Mouse (Mus musculus): ENCODE data around the gene Osgep. TPM values are rescaled to one million over a fixed set of nuclear protein-coding genes. Genes with fewer than 3 reads are reported as not detected.
"Not testable (repeated sequence)": the region's sequence is repeated elsewhere in the genome, so short reads cannot be mapped to it uniquely, and the experiment has no call there.

Gene Osgep
- polyA plus RNA-seq (2015; fragmentation: Nextera tagmentation; extraction: Ambion mirVana): 134 and 141 TPM in 2 replicates

DNA sequence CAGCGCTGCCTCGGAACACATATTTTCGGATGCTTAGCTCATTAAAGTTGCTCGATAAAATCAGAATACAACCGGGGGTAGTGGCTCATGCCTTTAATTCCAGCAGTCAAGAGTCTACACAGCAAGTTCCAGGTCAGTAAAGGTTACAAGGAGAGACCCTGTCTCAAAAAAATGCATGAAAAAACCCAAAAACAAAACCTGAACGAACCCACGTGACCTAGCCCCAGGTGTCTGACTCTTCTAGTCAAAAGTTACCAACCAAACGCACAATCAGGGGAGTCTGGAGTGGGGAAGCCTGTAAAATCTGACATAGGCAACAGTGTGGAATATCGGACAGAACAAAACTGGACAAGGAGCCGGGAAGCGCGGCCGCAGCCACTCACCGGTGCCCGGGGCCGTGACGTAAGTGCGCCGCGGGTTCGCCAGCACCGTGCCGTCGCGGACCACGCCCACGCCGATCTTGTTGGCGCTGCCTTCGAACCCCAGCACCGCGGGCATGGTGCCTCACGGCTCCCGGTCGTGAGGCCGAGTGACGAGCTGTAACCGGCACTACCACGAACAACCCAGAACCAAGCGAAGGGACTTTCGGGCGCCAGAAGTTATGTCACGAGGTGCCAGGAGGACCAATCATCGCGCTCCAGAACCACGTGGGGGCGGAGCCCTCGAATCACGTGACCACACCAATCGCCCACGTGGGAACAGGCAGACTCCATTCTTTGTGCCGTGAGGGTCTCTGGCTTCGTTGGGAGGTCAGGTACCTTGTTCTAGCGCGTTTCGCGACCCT, at the start of gene Osgep, which contains the start of gene Apex1:
Gene Osgep (minus strand): TSS at position 613 of the 784 bp plus-strand sequence.
Gene Apex1 (plus strand): TSS at position 688 of the 784 bp plus-strand sequence.
- H3K4me3 ChIP-seq (ENCODE audit: low read length): peak within 1 kb of the TSS; percentile 97
- under 1% methylated on average over 57 of the region's 57 CpGs for WGBS
- ATAC-seq (replicated peaks; ENCODE audit: extremely low read depth, insufficient read depth, low FRiP score): peak; percentile 96
- H3K4me2 ChIP-seq (ENCODE audit: low read depth, low read length): peak within 1 kb of the TSS; percentile 95
- no peaks in the 10 kb centered on the region for H3K27me3 ChIP-seq (ENCODE audit: control insufficient read depth, insufficient read depth, low read length)
- H3K9me3 ChIP-seq (replicated peaks; ENCODE audit: control insufficient read depth, low read length): no peaks in the 10 kb centered on the region
- peak within 1 kb of the TSS; percentile 89 for H3K9ac ChIP-seq (ENCODE audit: low read length)
- peaks cover 28% of the 10 kb centered on the region for H3K36me3 ChIP-seq (ENCODE audit: control insufficient read depth, insufficient read depth)
- H3K27ac ChIP-seq (ENCODE audit: low read length): peak within 1 kb of the TSS; percentile 94
- peaks cover 15% of the 10 kb centered on the region for H3K4me1 ChIP-seq (ENCODE audit: control insufficient read depth, insufficient read depth, low read length)

DNA sequence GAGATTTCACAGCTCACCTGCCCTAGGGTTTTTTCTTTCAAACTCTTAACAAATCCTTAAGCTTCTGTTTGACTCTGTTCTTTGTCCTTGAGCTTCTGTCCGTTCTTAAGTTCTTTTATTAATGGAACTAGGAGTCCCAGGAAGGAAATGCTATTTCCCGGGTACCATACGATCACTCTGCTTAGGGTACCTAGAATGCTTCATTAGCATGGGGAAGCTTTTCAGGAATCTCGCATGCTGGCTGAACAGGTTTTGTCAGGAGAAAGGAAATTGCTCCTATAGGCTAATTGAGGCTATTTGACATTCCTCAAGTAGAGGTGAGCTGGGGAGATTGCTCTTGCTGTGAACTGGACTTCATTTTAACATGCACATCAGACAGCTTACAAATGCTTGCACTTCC, 49.0 kb upstream of the Osgep start:
- Histone ChIP-seq H3K4me3 (ENCODE audit: low read length) (no peak overlapping the region), H3K4me1 (ENCODE audit: control insufficient read depth, insufficient read depth, low read length) (peaks cover 8% of the 10 kb centered on the region), H3K9me3 (replicated peaks; ENCODE audit: control insufficient read depth, low read length) (no peaks in the 10 kb centered on the region), H3K4me2 (ENCODE audit: low read depth, low read length) (no peak overlapping the region), H3K27ac (ENCODE audit: low read length) (no peak overlapping the region), H3K9ac (ENCODE audit: low read length) (no peak overlapping the region), H3K27me3 (ENCODE audit: control insufficient read depth, insufficient read depth, low read length) (no peaks in the 10 kb centered on the region), H3K36me3 (ENCODE audit: control insufficient read depth, insufficient read depth) (no peaks in the 10 kb centered on the region)
- ATAC-seq (replicated peaks; ENCODE audit: extremely low read depth, insufficient read depth, low FRiP score): no peak
- 39% methylated on average over 4 of the region's 4 CpGs for WGBS

DNA sequence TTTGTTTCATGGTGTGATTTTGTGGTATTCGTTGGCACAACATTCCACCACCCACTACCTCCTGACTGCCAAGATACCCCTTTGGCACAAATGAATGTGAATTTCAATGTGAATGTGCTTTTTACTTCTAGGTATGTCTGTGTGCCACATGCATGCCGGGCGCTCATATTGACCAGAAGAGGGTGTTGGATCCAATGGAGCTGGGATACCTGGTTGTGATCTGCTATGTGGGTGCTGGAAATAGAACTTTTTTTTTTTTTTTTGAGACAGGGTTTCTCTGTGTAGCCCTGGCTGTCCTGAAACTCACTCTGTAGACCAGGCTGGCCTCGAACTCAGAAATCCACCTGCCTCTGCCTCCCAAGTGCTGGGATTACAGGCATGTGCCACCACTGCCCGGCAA, 48.4 kb upstream of the Osgep start:
- H3K4me3 ChIP-seq (ENCODE audit: low read length): not testable (repeated sequence)

GRCm38 (mm10) chr14:50970822-50971221, 46.1 kb upstream of the Osgep start:
- Histone ChIP-seq H3K4me2 (ENCODE audit: low read depth, low read length) (no peak overlapping the region), H3K27ac (ENCODE audit: low read length) (no peak overlapping the region), H3K27me3 (ENCODE audit: control insufficient read depth, insufficient read depth, low read length) (no peaks in the 10 kb centered on the region), H3K4me1 (ENCODE audit: control insufficient read depth, insufficient read depth, low read length) (peaks cover 6% of the 10 kb centered on the region; the same call in 1 of the 2 replicates), H3K4me3 (ENCODE audit: low read length) (no peak overlapping the region), H3K36me3 (ENCODE audit: control insufficient read depth, insufficient read depth) (no peaks in the 10 kb centered on the region), H3K9ac (ENCODE audit: low read length) (no peak overlapping the region), H3K9me3 (replicated peaks; ENCODE audit: control insufficient read depth, low read length) (no peaks in the 10 kb centered on the region)
- 62% methylated on average over 1 of the region's 1 CpGs for WGBS
- no peak for ATAC-seq (replicated peaks; ENCODE audit: extremely low read depth, insufficient read depth, low FRiP score)

More for the DNA sequence above, 48.4 kb upstream of the Osgep start:
- not testable (repeated sequence) for H3K9ac ChIP-seq (ENCODE audit: low read length); H3K9me3 ChIP-seq (replicated peaks; ENCODE audit: control insufficient read depth, low read length); H3K27me3 ChIP-seq (ENCODE audit: control insufficient read depth, insufficient read depth, low read length); H3K4me2 ChIP-seq (ENCODE audit: low read depth, low read length); H3K36me3 ChIP-seq (ENCODE audit: control insufficient read depth, insufficient read depth); H3K27ac ChIP-seq (ENCODE audit: low read length); H3K4me1 ChIP-seq (ENCODE audit: control insufficient read depth, insufficient read depth, low read length); ATAC-seq (replicated peaks; ENCODE audit: extremely low read depth, insufficient read depth, low FRiP score)
- 87% methylated on average over 5 of the region's 5 CpGs for WGBS

- peak overlapping the region; percentile 23; the same call in 1 of the 2 replicates for H3K27ac ChIP-seq (ENCODE audit: low read length)
- no peak overlapping the region for H3K4me3 ChIP-seq (ENCODE audit: low read length)
- no peak overlapping the region for H3K9ac ChIP-seq (ENCODE audit: low read length)
- H3K9me3 ChIP-seq (replicated peaks; ENCODE audit: control insufficient read depth, low read length): no peaks in the 10 kb centered on the region
- no peaks in the 10 kb centered on the region for H3K27me3 ChIP-seq (ENCODE audit: control insufficient read depth, insufficient read depth, low read length)
- H3K4me1 ChIP-seq (ENCODE audit: control insufficient read depth, insufficient read depth, low read length): peaks cover 6% of the 10 kb centered on the region; the same call in 1 of the 2 replicates
- H3K4me2 ChIP-seq (ENCODE audit: low read depth, low read length): peak overlapping the region; percentile 28; the same call in 1 of the 2 replicates
- ATAC-seq (replicated peaks; ENCODE audit: extremely low read depth, insufficient read depth, low FRiP score): 0 out of 2 replicates have a peak, but pooled peaks have one; percentile 14
- WGBS: 26% methylated on average over 12 of the region's 12 CpGs
- no peaks in the 10 kb centered on the region for H3K36me3 ChIP-seq (ENCODE audit: control insufficient read depth, insufficient read depth)
Measured at GRCm38 (mm10) chr14:50969558-50970544, 45.2 kb upstream of the Osgep start.

DNA sequence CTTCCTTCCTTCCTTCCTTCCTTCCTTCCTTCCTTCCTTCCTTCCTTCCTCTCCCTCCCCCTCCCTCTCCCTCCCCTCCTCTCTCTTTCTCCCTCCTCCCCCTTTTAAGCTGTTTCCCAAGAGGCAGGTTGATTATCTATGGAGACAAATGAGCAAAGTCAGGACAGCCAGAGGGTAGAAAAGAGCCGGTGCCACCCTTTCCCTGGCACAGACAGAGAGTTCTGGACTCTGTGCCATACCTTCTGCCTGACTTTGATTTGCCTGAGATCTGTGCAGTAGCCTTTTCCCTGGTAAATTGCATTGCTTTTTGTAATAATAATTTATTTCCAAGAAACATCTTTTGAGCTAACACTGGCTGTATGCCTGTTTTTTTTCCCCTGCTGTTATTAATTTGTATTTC, 44.3 kb upstream of the Osgep start:
- Histone ChIP-seq H3K27me3 (ENCODE audit: control insufficient read depth, insufficient read depth, low read length) (no peaks in the 10 kb centered on the region), H3K4me3 (ENCODE audit: low read length) (no peak overlapping the region), H3K9ac (ENCODE audit: low read length) (no peak overlapping the region), H3K9me3 (replicated peaks; ENCODE audit: control insufficient read depth, low read length) (no peaks in the 10 kb centered on the region), H3K4me1 (ENCODE audit: control insufficient read depth, insufficient read depth, low read length) (peaks cover 6% of the 10 kb centered on the region; the same call in 1 of the 2 replicates), H3K36me3 (ENCODE audit: control insufficient read depth, insufficient read depth) (no peaks in the 10 kb centered on the region), H3K27ac (ENCODE audit: low read length) (no peak overlapping the region), H3K4me2 (ENCODE audit: low read depth, low read length) (no peak overlapping the region)
- no peak for ATAC-seq (replicated peaks; ENCODE audit: extremely low read depth, insufficient read depth, low FRiP score)
- WGBS: 38% methylated on average over 1 of the region's 1 CpGs

- no peak for ATAC-seq (replicated peaks; ENCODE audit: extremely low read depth, insufficient read depth, low FRiP score)
- peaks cover 6% of the 10 kb centered on the region; the same call in 1 of the 2 replicates for H3K4me1 ChIP-seq (ENCODE audit: control insufficient read depth, insufficient read depth, low read length)
- no peak overlapping the region for H3K4me3 ChIP-seq (ENCODE audit: low read length)
- H3K27me3 ChIP-seq (ENCODE audit: control insufficient read depth, insufficient read depth, low read length): no peaks in the 10 kb centered on the region
- H3K4me2 ChIP-seq (ENCODE audit: low read depth, low read length): no peak overlapping the region
- H3K27ac ChIP-seq (ENCODE audit: low read length): no peak overlapping the region
- no peak overlapping the region for H3K9ac ChIP-seq (ENCODE audit: low read length)
- H3K9me3 ChIP-seq (replicated peaks; ENCODE audit: control insufficient read depth, low read length): no peaks in the 10 kb centered on the region
- 90% methylated on average over 5 of the region's 5 CpGs for WGBS
- H3K36me3 ChIP-seq (ENCODE audit: control insufficient read depth, insufficient read depth): no peaks in the 10 kb centered on the region
Measured at GRCm38 (mm10) chr14:50968216-50968980, 43.7 kb upstream of the Osgep start.

GRCm38 (mm10) chr14:50958289-50958995, 33.7 kb upstream of the Osgep start:
- not testable (repeated sequence) for ATAC-seq (replicated peaks; ENCODE audit: extremely low read depth, insufficient read depth, low FRiP score); H3K4me1 ChIP-seq (ENCODE audit: control insufficient read depth, insufficient read depth, low read length); H3K4me3 ChIP-seq (ENCODE audit: low read length); H3K9ac ChIP-seq (ENCODE audit: low read length); H3K4me2 ChIP-seq (ENCODE audit: low read depth, low read length); H3K27ac ChIP-seq (ENCODE audit: low read length); H3K27me3 ChIP-seq (ENCODE audit: control insufficient read depth, insufficient read depth, low read length); H3K36me3 ChIP-seq (ENCODE audit: control insufficient read depth, insufficient read depth); H3K9me3 ChIP-seq (replicated peaks; ENCODE audit: control insufficient read depth, low read length)
- WGBS: 91% methylated on average over 5 of the region's 5 CpGs
